Mouse (Mus musculus) hindbrain, postnatal 0 days (tissue): ENCODE measurements at regions not wholly inside any gene's neighbourhood (a gene's known extent, or its start where the extent isn't known, plus 50 kb on each side); places are given as distances from the start of the nearest gene placed in this dataset.

Experiments
- ATAC-seq: fragments of 200-750 bp; cut with Nextera tagmentation; 2 replicates; pipeline ENCODE4 v1.8.0; 2017; ENCODE audit warnings: mild to moderate bottlenecking, moderate TSS enrichment, moderate library complexity
- DNase-seq: peaks from one replicate; pipeline ENCODE4 v3.0.0-alpha.2; 2015; ENCODE audit warnings: low spot score
- H3K27ac ChIP-seq: fragments of 300-500 bp; sonication (generic); 2 replicates; pipeline ENCODE4 v1.5.1; 2014; ENCODE audit warnings: mild to moderate bottlenecking
- H3K27me3 ChIP-seq: fragments of 300-500 bp; sonication (generic); 2 replicates; pipeline ENCODE4 v1.6.1; 2014; ENCODE audit warnings: low read length, mixed read lengths; ENCODE audit not compliant: insufficient read depth
- H3K36me3 ChIP-seq: fragments of 300-500 bp; sonication (generic); 2 replicates; pipeline ENCODE4 v1.6.1; 2014; ENCODE audit warnings: low read length, mixed read lengths; ENCODE audit not compliant: insufficient read depth
- H3K4me1 ChIP-seq: fragments of 300-500 bp; sonication (generic); 2 replicates; pipeline ENCODE4 v1.6.1; 2014; ENCODE audit warnings: antibody characterized with exemption, low read length, mixed read lengths; ENCODE audit not compliant: insufficient read depth
- H3K4me2 ChIP-seq: fragments of 300-500 bp; sonication (generic); 2 replicates; pipeline ENCODE4 v1.6.1; 2014; ENCODE audit warnings: low read depth, mild to moderate bottlenecking, low read length, moderate library complexity, mixed read lengths
- H3K4me3 ChIP-seq: fragments of 300-500 bp; sonication (generic); 2 replicates; pipeline ENCODE4 v1.5.1; 2014; ENCODE audit warnings: low read length
- H3K9ac ChIP-seq: fragments of 300-500 bp; sonication (generic); replicated peaks from 2 replicates; pipeline ENCODE4 v1.6.1; 2014; ENCODE audit warnings: mild to moderate bottlenecking, low read length, moderate library complexity, mixed read lengths
- H3K9me3 ChIP-seq: fragments of 300-500 bp; sonication (generic); 2 replicates; pipeline ENCODE4 v1.6.1; 2016; ENCODE audit warnings: low read length, mixed read lengths
- CTCF ChIP-seq: IDR thresholded peaks from 2 replicates; pipeline ENCODE4 v1.5.1; 2016; ENCODE audit warnings: antibody characterized with exemption, control low read depth, low read depth
- WGBS: fragments of 180-500 bp; shearing (Covaris S2); extraction: QIAGEN DNeasy Blood & Tissue Kit; methylation state at CpG from one replicate; pipeline ENCODE4 v1.1.7; 2014; 5-methylcytosine and 5-hydroxymethylcytosine counted together

DNA sequence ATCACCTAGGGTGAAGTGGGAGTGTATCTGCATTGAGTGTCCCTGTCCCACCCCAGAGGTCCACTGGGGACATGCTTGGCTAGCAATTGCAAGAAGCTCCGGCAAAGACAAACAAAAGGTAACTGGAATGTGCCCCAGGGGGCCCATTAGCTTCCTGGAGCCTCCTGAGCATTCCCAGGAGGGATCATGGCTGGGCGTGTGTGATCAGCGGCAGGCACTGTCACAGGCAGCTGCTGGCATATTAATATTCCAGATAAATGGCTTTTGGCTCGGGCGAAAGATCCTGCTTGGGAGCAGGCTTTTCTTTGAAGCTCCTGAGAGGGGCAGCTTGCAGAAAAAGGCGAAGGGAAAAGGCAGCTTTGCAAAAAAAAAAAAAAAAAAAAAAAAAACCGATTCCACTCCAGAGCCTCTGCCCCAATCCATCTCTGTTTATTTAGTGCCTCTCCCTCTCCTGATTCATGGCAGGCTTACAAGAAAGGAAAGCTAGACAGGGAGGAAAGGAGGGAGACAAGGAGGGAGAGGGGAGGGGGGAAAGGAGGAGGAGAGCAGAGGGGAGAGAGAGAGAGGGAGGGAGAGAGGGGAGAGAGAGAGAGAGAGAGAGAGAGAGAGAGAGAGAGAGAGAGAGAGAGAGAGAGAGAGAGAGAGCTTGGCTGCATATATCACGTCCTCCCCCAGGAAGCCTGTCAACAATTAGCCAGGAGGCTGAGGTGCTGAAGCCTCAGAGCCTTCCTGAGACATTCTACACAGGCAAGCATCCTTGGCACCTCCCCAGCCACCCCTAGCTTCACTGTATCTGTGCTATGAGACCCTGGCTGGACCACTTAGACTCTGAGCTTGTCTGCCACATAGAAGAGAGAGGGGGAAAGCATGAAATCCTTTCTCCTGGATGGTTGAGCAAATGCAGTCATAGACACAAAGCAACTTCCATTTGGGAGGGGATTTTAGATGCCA, 443.4 kb upstream of the Zmiz1 start:
- ATAC-seq (peak; percentile 72), DNase-seq (peak; percentile 74)
- no peak overlapping the region for H3K4me3 ChIP-seq
- H3K9me3 ChIP-seq: no peaks in the 10 kb centered on the region
- H3K9ac ChIP-seq: no peak overlapping the region; the same call in none of the 2 replicates
- H3K27me3 ChIP-seq: no peaks in the 10 kb centered on the region
- no peak for TF ChIP-seq CTCF
- H3K4me1 ChIP-seq: peaks cover 9% of the 10 kb centered on the region
- peak overlapping the region; percentile 28; the same call in 1 of the 2 replicates for H3K4me2 ChIP-seq
- no peaks in the 10 kb centered on the region for H3K36me3 ChIP-seq
- WGBS: 2% methylated on average over 8 of the region's 8 CpGs
- H3K27ac ChIP-seq: peak overlapping the region; percentile 77

DNA sequence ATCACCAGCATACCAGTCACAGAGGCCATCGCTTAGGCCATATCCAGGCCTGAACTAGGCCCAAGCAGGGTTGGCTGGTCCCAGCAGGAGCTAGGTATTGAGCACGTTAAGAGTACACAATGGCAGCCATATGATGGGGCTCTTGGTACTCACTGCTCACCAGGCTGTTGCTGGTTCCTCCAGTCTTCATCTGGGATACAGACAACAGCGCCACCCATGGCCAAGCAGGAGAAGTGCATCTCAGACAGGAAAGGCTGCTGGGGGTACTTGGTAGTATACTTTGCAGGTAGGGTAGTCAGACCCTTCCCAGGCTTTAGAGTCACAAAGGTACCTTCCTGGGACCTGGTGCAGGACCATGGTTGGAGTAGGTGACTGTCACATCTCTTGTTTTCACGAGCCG, 441.1 kb upstream of the Zmiz1 start:
- H3K4me3 ChIP-seq: no peak overlapping the region
- TF ChIP-seq CTCF: peak; percentile 71
- no peak for ATAC-seq
- H3K4me2 ChIP-seq: no peak overlapping the region
- peaks cover 9% of the 10 kb centered on the region for H3K4me1 ChIP-seq
- no peak overlapping the region for H3K27ac ChIP-seq
- DNase-seq: no peak
- 72% methylated on average over 5 of the region's 5 CpGs for WGBS
- H3K9ac ChIP-seq: no peak overlapping the region
- H3K36me3 ChIP-seq: no peaks in the 10 kb centered on the region
- no peaks in the 10 kb centered on the region for H3K9me3 ChIP-seq
- H3K27me3 ChIP-seq: no peaks in the 10 kb centered on the region

DNA sequence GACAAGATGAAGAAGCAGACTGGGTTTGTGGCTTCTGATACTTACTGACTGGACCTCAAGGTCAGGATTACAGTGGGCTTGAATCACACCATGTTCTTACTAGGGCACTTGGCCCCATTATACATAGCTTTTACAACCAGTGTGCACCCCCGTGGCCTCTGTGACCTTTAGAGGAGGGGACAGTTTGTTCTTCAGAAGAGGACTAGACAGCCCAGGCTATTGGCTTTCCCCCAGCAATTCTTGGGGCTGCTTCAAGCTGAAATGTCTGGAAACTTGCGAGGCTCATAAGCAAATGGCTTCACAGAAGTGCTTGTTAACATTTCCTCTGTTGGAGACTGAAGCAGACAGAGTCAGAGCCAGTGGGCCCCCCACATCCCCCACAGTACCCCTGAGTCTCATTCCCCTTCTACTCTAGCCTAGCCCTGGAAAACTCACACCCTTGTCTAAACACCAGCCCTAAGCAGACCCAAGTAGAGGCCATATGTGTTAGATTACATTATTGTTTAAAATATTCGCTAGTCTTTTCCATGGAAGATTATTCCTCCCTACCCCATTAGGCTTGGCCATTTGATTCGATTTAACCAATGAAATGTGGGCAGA, 439.6 kb upstream of the Zmiz1 start:
- ATAC-seq (no peak), DNase-seq (no peak)
- Histone ChIP-seq H3K9ac (no peak overlapping the region), H3K4me2 (no peak overlapping the region), H3K9me3 (no peaks in the 10 kb centered on the region), H3K36me3 (no peaks in the 10 kb centered on the region), H3K4me1 (peaks cover 9% of the 10 kb centered on the region), H3K27ac (no peak overlapping the region), H3K4me3 (no peak overlapping the region), H3K27me3 (no peaks in the 10 kb centered on the region)
- WGBS: 74% methylated on average over 4 of the region's 4 CpGs
- no peak for TF ChIP-seq CTCF

- ATAC-seq: no peak
- H3K4me2 ChIP-seq: no peak overlapping the region
- DNase-seq: no peak
- no peak for TF ChIP-seq CTCF
- no peak overlapping the region for H3K4me3 ChIP-seq
- WGBS: 79% methylated on average over 15 of the region's 15 CpGs
- no peak overlapping the region for H3K9ac ChIP-seq
- H3K9me3 ChIP-seq: no peaks in the 10 kb centered on the region
- no peak overlapping the region for H3K27ac ChIP-seq
- no peaks in the 10 kb centered on the region for H3K36me3 ChIP-seq
- H3K4me1 ChIP-seq: no peaks in the 10 kb centered on the region
- no peaks in the 10 kb centered on the region for H3K27me3 ChIP-seq
Measured at GRCm38 (mm10) chr14:25022523-25023269, 436.3 kb upstream of the Zmiz1 start.

GRCm38 (mm10) chr14:25023270-25023800, 435.6 kb upstream of the Zmiz1 start:
- H3K4me2 ChIP-seq: no peak overlapping the region
- no peaks in the 10 kb centered on the region for H3K27me3 ChIP-seq

GRCm38 (mm10) chr14:25025074-25025473, 433.9 kb upstream of the Zmiz1 start:
- Histone ChIP-seq H3K4me2 (no peak overlapping the region), H3K4me1 (no peaks in the 10 kb centered on the region), H3K36me3 (no peaks in the 10 kb centered on the region), H3K27me3 (no peaks in the 10 kb centered on the region), H3K4me3 (no peak overlapping the region), H3K27ac (no peak overlapping the region), H3K9ac (no peak overlapping the region), H3K9me3 (no peaks in the 10 kb centered on the region)
- ATAC-seq: no peak
- DNase-seq: no peak
- no peak for TF ChIP-seq CTCF
- WGBS: 77% methylated on average over 6 of the region's 6 CpGs

More at GRCm38 (mm10) chr14:25023270-25023800, 435.6 kb upstream of the Zmiz1 start:
- TF ChIP-seq CTCF: no peak
- Histone ChIP-seq H3K9me3 (no peaks in the 10 kb centered on the region), H3K36me3 (no peaks in the 10 kb centered on the region), H3K4me1 (no peaks in the 10 kb centered on the region), H3K9ac (no peak overlapping the region), H3K27ac (no peak overlapping the region), H3K4me3 (no peak overlapping the region)
- WGBS: 82% methylated on average over 6 of the region's 6 CpGs
- DNase-seq (no peak), ATAC-seq (no peak)
